Mouse (Mus musculus) kidney, adult 2 months (tissue): ENCODE data around the gene Srebf2.

Experiments used
- CTCF ChIP-seq: fragments of 200-500 bp; conservative IDR thresholded peaks from 2 replicates; pipeline ENCODE4 v1.5.1; 2011; ENCODE audit warnings: low read depth, mild to moderate bottlenecking, control low read depth, low read length, moderate library complexity, mixed read lengths; ENCODE audit not compliant: insufficient read depth, insufficient read length
- POLR2A ChIP-seq: fragments of 200-500 bp; IDR thresholded peaks from one replicate; pipeline ENCODE4 v1.6.1; 2011; ENCODE audit warnings: low read depth, low read length, control low read depth

DNA sequence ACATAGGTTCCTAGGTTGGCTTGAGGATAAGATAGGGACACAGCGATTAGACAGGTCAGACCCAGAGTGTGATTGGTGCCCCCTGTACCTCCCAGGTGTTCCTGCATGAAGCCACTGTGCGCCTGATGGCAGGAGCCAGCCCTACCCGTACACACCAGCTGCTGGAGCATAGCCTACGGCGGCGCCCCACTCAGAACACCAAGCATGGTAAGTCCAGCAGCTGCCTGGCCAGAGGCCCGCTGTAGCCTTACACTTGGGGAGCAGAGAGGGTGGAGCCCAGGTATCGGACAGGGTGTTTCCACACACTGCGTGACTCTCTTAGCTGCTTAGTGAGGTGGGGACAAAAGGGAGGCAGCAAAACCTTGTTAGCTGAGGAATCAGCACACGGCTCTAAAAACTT is 56.1 kb downstream of the Srebf2 start:
- TF ChIP-seq CTCF (no peak), POLR2A (no peak)
